Mouse (Mus musculus) lung, embryonic 14.5 days (tissue): ENCODE data around the gene Xaf1. TPM values are rescaled to one million over a fixed set of nuclear protein-coding genes. Genes with fewer than 3 reads are reported as not detected.
A peak's percentile ranks its signal among the peaks of the same experiment; 100 is the strongest.
"Not testable (repeated sequence)": the region's sequence is repeated elsewhere in the genome, so short reads cannot be mapped to it uniquely, and the experiment has no call there.

Source experiments
- ATAC-seq: fragments of 200-750 bp; cut with Nextera tagmentation; 2 replicates; pipeline ENCODE4 v1.8.0; 2017; ENCODE audit warnings: mild to moderate bottlenecking, moderate TSS enrichment, moderate library complexity; ENCODE audit not compliant: insufficient read depth
- DNase-seq: peaks from one replicate; pipeline ENCODE4 v3.0.0-alpha.2; 2015
- H3K27ac ChIP-seq: fragments of 300-500 bp; sonication (generic); 2 replicates; pipeline ENCODE4 v1.5.1; 2014; ENCODE audit warnings: low read depth, mild to moderate bottlenecking, moderate library complexity
- H3K27me3 ChIP-seq: fragments of 300-500 bp; sonication (generic); 2 replicates; pipeline ENCODE4 v1.6.1; 2014; ENCODE audit warnings: low read length, control low read depth; ENCODE audit not compliant: insufficient read depth
- H3K36me3 ChIP-seq: fragments of 300-500 bp; sonication (generic); 2 replicates; pipeline ENCODE4 v1.6.1; 2014; ENCODE audit warnings: control low read depth; ENCODE audit not compliant: insufficient read depth
- H3K4me1 ChIP-seq: fragments of 300-500 bp; sonication (generic); 2 replicates; pipeline ENCODE4 v1.6.1; 2014; ENCODE audit warnings: antibody characterized with exemption, control low read depth; ENCODE audit not compliant: insufficient read depth
- H3K4me2 ChIP-seq: fragments of 300-500 bp; sonication (generic); 2 replicates; pipeline ENCODE4 v1.6.1; 2014; ENCODE audit warnings: mild to moderate bottlenecking
- H3K4me3 ChIP-seq: fragments of 300-500 bp; sonication (generic); 2 replicates; pipeline ENCODE4 v1.5.1; 2014; ENCODE audit warnings: low read depth, low read length
- H3K9ac ChIP-seq: fragments of 300-500 bp; sonication (generic); 2 replicates; pipeline ENCODE4 v1.6.1; 2014
- H3K9me3 ChIP-seq: fragments of 300-500 bp; sonication (generic); 2 replicates; pipeline ENCODE4 v1.6.1; 2016; ENCODE audit warnings: low read depth, low read length, control low read depth
- CTCF ChIP-seq: IDR thresholded peaks from 2 replicates; pipeline ENCODE4 v1.5.1; 2016; ENCODE audit warnings: antibody characterized with exemption, low read depth
- WGBS: fragments of 180-500 bp; shearing (Covaris S2); extraction: QIAGEN DNeasy Blood & Tissue Kit; methylation state at CpG from one replicate; pipeline ENCODE4 v1.1.7; 2014; 5-methylcytosine and 5-hydroxymethylcytosine counted together
- polyA plus RNA-seq: library from polyadenylated mRNA; unstranded; fragments of >200 nt; fragmentation: Nextera tagmentation; extraction: Ambion mirVana; gene quantifications from 2 replicates; pipeline ENCODE4 v1.2.1, GENCODE M21; 2014

Xaf1 gene
- polyA plus RNA-seq, 1 experiment from 2014 or later = 2.8 TPM

GRCm38 (mm10) chr11:72336726-72337125 lies 35.3 kb downstream of the Xaf1 start:
- H3K27me3 ChIP-seq = no peaks in the 10 kb centered on the region
- no peak overlapping the region for H3K4me2 ChIP-seq
- H3K27ac ChIP-seq = no peak overlapping the region
- H3K9me3 ChIP-seq = no peaks in the 10 kb centered on the region
- no peaks in the 10 kb centered on the region for H3K4me1 ChIP-seq
- ATAC-seq (no peak), DNase-seq (no peak)
- no peak overlapping the region for H3K4me3 ChIP-seq
- H3K36me3 ChIP-seq = no peaks in the 10 kb centered on the region
- TF ChIP-seq CTCF = no peak
- H3K9ac ChIP-seq = no peak overlapping the region
- 72% methylated on average over 8 of the region's 8 CpGs for WGBS

- ATAC-seq = peak; percentile 39
- no peaks in the 10 kb centered on the region for H3K4me1 ChIP-seq
- no peak overlapping the region for H3K4me3 ChIP-seq
- no peak overlapping the region for H3K4me2 ChIP-seq
- H3K36me3 ChIP-seq = no peaks in the 10 kb centered on the region
- H3K27me3 ChIP-seq = no peaks in the 10 kb centered on the region
- H3K9me3 ChIP-seq = no peaks in the 10 kb centered on the region
- no peak overlapping the region for H3K9ac ChIP-seq
- H3K27ac ChIP-seq = 0 out of 2 replicates have a peak overlapping the region, but pooled peaks have one; percentile 19
- WGBS = 39% methylated on average over 5 of the region's 5 CpGs
- DNase-seq = peak; percentile 67
- TF ChIP-seq CTCF = no peak
Measured at GRCm38 (mm10) chr11:72338437-72338871, 37.0 kb downstream of the Xaf1 start.

- 80% methylated on average over 4 of the region's 4 CpGs for WGBS
- no peak overlapping the region for H3K27ac ChIP-seq
- H3K4me2 ChIP-seq = no peak overlapping the region
Measured at GRCm38 (mm10) chr11:72339716-72340115, 38.3 kb downstream of the Xaf1 start.

GRCm38 (mm10) chr11:72342549-72343237 lies 41.3 kb downstream of the Xaf1 start:
- WGBS = 6% methylated on average over 7 of the region's 7 CpGs
- peak; percentile 85 for TF ChIP-seq CTCF
- H3K4me3 ChIP-seq = no peak overlapping the region
- peak overlapping the region; percentile 25; the same call in 1 of the 2 replicates for H3K4me2 ChIP-seq
- H3K27me3 ChIP-seq = no peaks in the 10 kb centered on the region
- peak; percentile 83 for ATAC-seq
- DNase-seq = peak; percentile 92
- H3K36me3 ChIP-seq = no peaks in the 10 kb centered on the region
- no peak overlapping the region for H3K9ac ChIP-seq
- H3K9me3 ChIP-seq = no peaks in the 10 kb centered on the region
- no peaks in the 10 kb centered on the region for H3K4me1 ChIP-seq
- no peak overlapping the region for H3K27ac ChIP-seq

More at GRCm38 (mm10) chr11:72339716-72340115, 38.3 kb downstream of the Xaf1 start:
- Histone ChIP-seq H3K9ac (no peak overlapping the region), H3K9me3 (no peaks in the 10 kb centered on the region), H3K4me3 (no peak overlapping the region), H3K27me3 (no peaks in the 10 kb centered on the region), H3K36me3 (no peaks in the 10 kb centered on the region), H3K4me1 (no peaks in the 10 kb centered on the region)
- no peak for TF ChIP-seq CTCF
- ATAC-seq (no peak), DNase-seq (no peak)

GRCm38 (mm10) chr11:72343238-72343625 lies 41.8 kb downstream of the Xaf1 start:
- not testable (repeated sequence) for H3K9ac ChIP-seq, H3K27ac ChIP-seq, DNase-seq, H3K36me3 ChIP-seq, H3K9me3 ChIP-seq, H3K4me3 ChIP-seq, ATAC-seq, H3K4me1 ChIP-seq, H3K27me3 ChIP-seq, H3K4me2 ChIP-seq
- WGBS = 68% methylated on average over 5 of the region's 5 CpGs

- WGBS = 19% methylated on average over 8 of the region's 8 CpGs
- ATAC-seq (no peak), DNase-seq (peak; percentile 88)
- no peak overlapping the region for H3K27ac ChIP-seq
- peaks cover 5% of the 10 kb centered on the region; the same call in 1 of the 2 replicates for H3K4me1 ChIP-seq
- H3K9ac ChIP-seq = no peak overlapping the region
- TF ChIP-seq CTCF = peak; percentile 79
- H3K4me3 ChIP-seq = no peak overlapping the region
- H3K9me3 ChIP-seq = no peaks in the 10 kb centered on the region
- H3K27me3 ChIP-seq = no peaks in the 10 kb centered on the region
- H3K36me3 ChIP-seq = no peaks in the 10 kb centered on the region
- H3K4me2 ChIP-seq = no peak overlapping the region
Measured at GRCm38 (mm10) chr11:72343904-72344303, 42.5 kb downstream of the Xaf1 start.

- Histone ChIP-seq H3K9me3 (no peaks in the 10 kb centered on the region), H3K4me2 (no peak overlapping the region), H3K4me1 (peaks cover 6% of the 10 kb centered on the region; the same call in 1 of the 2 replicates), H3K9ac (no peak overlapping the region), H3K27me3 (no peaks in the 10 kb centered on the region), H3K27ac (no peak overlapping the region), H3K36me3 (no peaks in the 10 kb centered on the region), H3K4me3 (no peak overlapping the region)
- ATAC-seq (no peak), DNase-seq (no peak)
- WGBS = 86% methylated on average over 11 of the region's 11 CpGs
- no peak for TF ChIP-seq CTCF
Measured at GRCm38 (mm10) chr11:72344486-72344885, 43.1 kb downstream of the Xaf1 start.
